Mouse (Mus musculus) neutrophil, adult 83 days (primary cell): ENCODE data around the gene Rrp1b. TPM values are rescaled to one million over a fixed set of nuclear protein-coding genes. Genes with fewer than 3 reads are reported as not detected.

ENCODE experiments used
- total RNA-seq, 2 experiments: library from RNA; stranded (reverse); gene quantifications; one replicate each; pipeline ENCODE4 v1.2.4; 2023

The Rrp1b gene
- 10 to 100 TPM; 31.1 to 32.8 TPM for total RNA-seq

DNA sequence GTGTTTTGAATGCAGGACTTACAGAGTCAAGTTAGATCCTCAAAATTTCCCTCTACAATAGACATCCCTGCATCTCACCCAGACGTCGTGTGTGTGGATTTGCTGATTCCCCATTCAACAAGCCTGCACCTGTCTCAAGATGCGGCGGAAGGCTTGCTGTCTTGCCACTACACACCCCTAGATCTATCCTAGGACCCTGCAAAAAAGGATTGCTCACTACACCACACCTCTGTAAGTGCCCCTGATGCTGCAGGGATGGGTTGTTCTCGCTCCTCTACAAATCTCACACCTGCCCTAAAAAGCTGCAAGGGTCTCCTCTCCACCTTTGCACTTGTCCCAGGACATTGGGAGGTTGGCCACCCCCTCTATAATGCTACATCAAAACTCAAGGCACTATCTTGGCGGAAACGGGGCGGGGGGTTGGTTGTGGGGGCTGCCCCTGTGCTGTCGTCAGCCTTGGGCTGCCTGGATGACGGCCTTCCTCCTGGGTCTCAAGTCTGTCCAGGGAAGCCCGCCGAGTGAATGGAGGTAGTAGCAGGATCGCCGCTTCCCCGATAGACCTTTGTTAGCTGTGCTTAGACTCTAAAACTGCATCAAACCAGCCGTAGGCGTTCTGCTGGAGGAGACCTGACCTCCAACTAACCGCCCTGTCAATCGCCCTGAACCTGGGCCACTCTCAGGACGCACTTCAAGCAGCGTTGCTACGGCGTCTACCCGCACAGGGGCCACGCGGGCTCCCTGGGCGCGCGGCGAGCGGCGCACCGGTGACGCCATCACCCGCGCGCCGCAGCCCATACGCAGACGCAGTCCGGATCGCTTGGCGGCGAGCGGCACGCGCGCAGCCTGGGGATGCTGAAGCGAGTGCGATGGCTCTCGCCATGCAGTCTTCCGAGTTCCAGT lies at the start of gene Rrp1b, which contains the start of gene Hsf2bp:
Gene Rrp1b, plus strand, starts transcription at position 492 of the 900 bp plus-strand sequence.
Gene Hsf2bp, minus strand, starts transcription at position 741 of the 900 bp plus-strand sequence.

Other genes starting within 250 kb of the Rrp1b start
- gene Sik1, start 180.3 kb upstream of the Rrp1b start, total RNA-seq: 100 to 1,000 TPM; 166 to 187 TPM
- gene Hsf2bp, start 249 bp downstream of the Rrp1b start, total RNA-seq: under 1 TPM in 1 of 2 experiments, not detected in 1; 0.18 TPM
- gene Notch3, start 130.8 kb downstream of the Rrp1b start, total RNA-seq: under 1 TPM; 0.04 to 0.20 TPM
- under 1 TPM; 0.26 to 0.37 TPM for gene Ephx3, start 153.4 kb downstream of the Rrp1b start, total RNA-seq
- gene Brd4, start 248.6 kb downstream of the Rrp1b start, total RNA-seq: 100 to 1,000 TPM; 186 to 197 TPM